8 mouse cellular contexts compared by ENCODE assay signal in the genomic region with DNA sequence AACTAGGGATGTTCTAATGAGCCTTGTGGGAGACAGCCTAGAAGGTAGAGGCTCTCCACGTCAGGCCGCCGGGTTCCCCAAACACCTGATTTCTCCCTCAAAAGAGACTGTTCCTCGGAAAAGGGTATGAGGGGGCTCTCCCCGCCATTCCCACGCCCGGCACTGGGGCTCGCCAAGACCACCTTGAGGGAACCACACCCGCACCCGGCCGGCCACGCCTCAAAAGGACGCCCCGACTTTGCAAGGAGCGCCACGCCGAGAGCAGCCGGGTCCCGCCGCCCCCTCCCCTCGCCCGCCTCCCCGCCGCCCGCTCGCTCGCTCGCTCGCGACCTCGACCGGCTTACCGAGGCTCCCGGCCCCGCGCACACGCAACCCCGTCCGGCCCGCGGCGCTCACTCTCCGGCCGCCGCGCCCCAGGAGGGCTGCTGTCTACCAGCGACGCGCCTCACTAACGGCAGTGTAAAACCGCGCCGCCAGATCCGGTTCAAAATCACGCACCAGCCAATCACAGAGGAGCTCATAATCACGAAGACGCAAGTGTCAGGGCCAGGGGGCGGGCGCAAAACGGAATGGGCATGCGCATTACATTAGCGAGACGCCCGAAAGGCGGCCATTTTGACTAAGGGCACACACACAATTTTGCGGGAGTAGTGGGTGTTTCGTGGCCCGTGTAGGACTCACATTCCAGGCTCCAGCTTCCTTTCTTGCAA. TPM values are rescaled to one million over a fixed set of nuclear protein-coding genes. Genes with fewer than 3 reads are reported as not detected.
A peak's percentile ranks its signal among the peaks of the same experiment; 100 is the strongest.
DNase-seq lines count a peak whose midpoint lies in the region; ATAC-seq lines count a peak whose summit lies in the region.

Gene Racgap1, minus strand, starts transcription at position 494 of the 710 bp plus-strand sequence.

- peak within 1 kb of the TSS; percentile 63 for H3K4me3 ChIP-seq in intestine, embryonic 14.5 days (ENCODE audit: low read depth, low read length)

- intact Hi-C loops in left cerebral cortex, postnatal 14 days (cut with DNase I), result no loop called here

- under 1% methylated on average over 65 of the region's 68 CpGs for WGBS in intestine, embryonic 14.5 days

- H3K36me3 ChIP-seq in intestine, embryonic 14.5 days (ENCODE audit: control insufficient read depth, insufficient read depth, low read length), result no peaks in the 10 kb centered on the region

- peak; percentile 92 for ATAC-seq in intestine, embryonic 14.5 days (replicated peaks; ENCODE audit: low FRiP score, low TSS enrichment, low read depth)

- peak within 1 kb of the TSS; percentile 29; the same call in 1 of the 2 replicates for H3K27ac ChIP-seq in intestine, embryonic 14.5 days (ENCODE audit: low read depth)

- peaks cover 34% of the 10 kb centered on the region for H3K27me3 ChIP-seq in intestine, embryonic 14.5 days (replicated peaks; ENCODE audit: control insufficient read depth, insufficient read depth, low read length)

- H3K4me1 ChIP-seq in intestine, embryonic 14.5 days (replicated peaks; ENCODE audit: control insufficient read depth, insufficient read depth, low read length), result peaks cover 40% of the 10 kb centered on the region

- peak; percentile 93 to 94 for DNase-seq in adrenal gland, adult 18-20 months (ENCODE audit: low spot score in 2 of 2)
- DNase-seq in embryo, embryonic 11 days, result peak; percentile 98
- DNase-seq in gastrocnemius, postnatal 25 days, result peak; percentile 93
- DNase-seq in intestine, embryonic 14.5 days (ENCODE audit: low spot score), result peak; percentile 95
- peak; percentile 98 to 99 for DNase-seq in left cerebral cortex, postnatal 14 days (ENCODE audit: low spot score in 2 of 2)
- DNase-seq in mesoderm, embryonic 11.5 days (ENCODE audit: low read depth, low spot score), result peak; percentile 98
- peak; percentile 95 to 96 for DNase-seq in right cerebral cortex, postnatal 36 days (ENCODE audit: low spot score in 2 of 2)
- DNase-seq in yolk sac, embryonic 10.5 days (ENCODE audit: low spot score), result peak; percentile 95

- H3K4me2 ChIP-seq in intestine, embryonic 14.5 days (ENCODE audit: low read length), result peak within 1 kb of the TSS; percentile 69

- H3K9me3 ChIP-seq in intestine, embryonic 14.5 days (ENCODE audit: control insufficient read depth, low read length), result no peaks in the 10 kb centered on the region

- peak within 1 kb of the TSS; percentile 77 for H3K9ac ChIP-seq in intestine, embryonic 14.5 days (ENCODE audit: low read length)

RNA-seq across cellular contexts. Expression of gene Racgap1, which starts in this region (rescaled TPM):
- 1 to 10 TPM; 3.1 to 3.3 TPM for total RNA-seq in adrenal gland, adult 18-20 months (2021)
- total RNA-seq in gastrocnemius, postnatal 25 days (2021), result 1 to 10 TPM; 1.3 to 2.1 TPM
- 104 and 111 TPM in 2 replicates for polyA plus RNA-seq in intestine, embryonic 14.5 days (2014; fragmentation: Nextera tagmentation; extraction: Ambion mirVana)
- total RNA-seq in left cerebral cortex, postnatal 14 days (2021), result 1 to 10 TPM; 9.2 to 10.0 TPM

Comparison
In these comparisons a context has a peak if more than half of its experiments do, and no peak if none do; other contexts are left out.
1. Peak in every context shown above with its lines: DNase-seq, ATAC-seq, H3K4me3 ChIP-seq and H3K27ac ChIP-seq.